Mouse (Mus musculus) macrophage (primary cell): ENCODE measurements around the gene Gstm5. TPM values are rescaled to one million over a fixed set of nuclear protein-coding genes. Genes with fewer than 3 reads are reported as not detected.
"Not testable (repeated sequence)": the region's sequence is repeated elsewhere in the genome, so short reads cannot be mapped to it uniquely, and the experiment has no call there.

Source experiments
- H3K27ac ChIP-seq: fragments of 350-480 bp; formaldehyde crosslinking; 2 replicates; pipeline ENCODE4 v1.9.0; 2021
- H3K36me3 ChIP-seq: fragments of 350-480 bp; formaldehyde crosslinking; 2 replicates; pipeline ENCODE4 v1.9.0; 2021; ENCODE audit errors: inconsistent target
- H3K4me3 ChIP-seq: fragments of 350-480 bp; formaldehyde crosslinking; 2 replicates; pipeline ENCODE4 v1.9.0; 2021; ENCODE audit errors: inconsistent target
- H3K79me2 ChIP-seq: fragments of 350-480 bp; formaldehyde crosslinking; 2 replicates; pipeline ENCODE4 v1.9.0; 2021; ENCODE audit errors: inconsistent target
- WGBS: methylation state at CpG from one replicate; pipeline ENCODE4 v1.1.7; 2026; ENCODE audit warnings: inconsistent platforms; ENCODE audit not compliant: missing documents; 5-methylcytosine and 5-hydroxymethylcytosine counted together
- polyA plus RNA-seq: library from polyadenylated mRNA; stranded (reverse); fragments of 250-400 nt; gene quantifications from 3 replicates; pipeline ENCODE4 v1.2.4, GENCODE M21; 2018; ENCODE audit warnings: inconsistent platforms
- total RNA-seq, 78 experiments: library from RNA; depleted of rRNA; stranded (reverse); fragments of 250-400 nt; gene quantifications; 1 replicate in 9 of 78; 2 replicates in 24 of 78; 3 replicates in 43 of 78; 4 replicates in 2 of 78; pipeline ENCODE4 v1.2.4; 2018; ENCODE audit warnings: inconsistent platforms in 56 of 78

Gene Gstm5
- total RNA-seq (2018; cell fraction: chromatin; rRNA removed), result 1 to 10 TPM in 4 of 26 experiments, under 1 TPM in 1, not detected in 21; 0.91 to 7.0 (median 1.4) TPM
- 10 to 100 TPM in 9 of 26 experiments, 1 to 10 TPM in 17; 2.4 to 16.2 (median 6.6) TPM for total RNA-seq (2018; cell fraction: cytosol; rRNA removed)
- total RNA-seq (2018; cell fraction: nucleus; rRNA removed), result 1 to 10 TPM in 15 of 26 experiments, under 1 TPM in 6, not detected in 5; 0.52 to 2.8 (median 1.5) TPM
- polyA plus RNA-seq, result 10.0 to 14.8 TPM (median 14.2 TPM) in 3 replicates

GRCm38 (mm10) chr3:107895720-107896569 is at the start of gene Gstm5:
Gene Gstm5 (plus strand): TSS chr3:107895821.
- 9% methylated on average over 40 of the region's 40 CpGs for WGBS
- Histone ChIP-seq H3K4me3 (peak within 1 kb of the TSS; percentile 28), H3K79me2 (no peaks in the 10 kb centered on the region), H3K36me3 (no peaks in the 10 kb centered on the region), H3K27ac (no peak within 1 kb of the TSS)

DNA sequence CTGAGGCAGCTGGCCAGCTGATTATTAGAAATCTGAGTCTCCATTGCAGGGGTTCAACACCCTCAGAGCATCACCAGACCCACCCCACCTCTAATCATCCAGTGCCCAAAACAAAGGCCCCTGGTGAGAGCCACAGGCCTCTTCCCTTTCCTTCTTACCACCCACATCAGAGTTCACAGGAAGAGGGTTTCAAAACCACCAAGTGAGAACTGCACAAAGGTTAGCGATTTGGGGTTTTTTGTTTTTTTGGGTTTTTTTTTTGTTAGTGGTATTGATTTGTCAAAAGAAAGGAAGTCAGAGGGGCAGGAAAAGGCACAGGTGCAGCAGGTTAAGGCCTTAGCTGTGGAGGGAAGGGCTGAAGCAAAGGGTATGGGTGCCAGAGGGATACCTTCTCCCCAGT is 49.4 kb upstream of the Gstm5 start:
- WGBS, result 33% methylated on average over 1 of the region's 1 CpGs
- H3K79me2 ChIP-seq, result no peaks in the 10 kb centered on the region
- no peak overlapping the region for H3K4me3 ChIP-seq
- H3K36me3 ChIP-seq, result no peaks in the 10 kb centered on the region
- no peak overlapping the region for H3K27ac ChIP-seq

- no peak overlapping the region for H3K27ac ChIP-seq
Observed at GRCm38 (mm10) chr3:107846835-107847234, 48.8 kb upstream of the Gstm5 start.

DNA sequence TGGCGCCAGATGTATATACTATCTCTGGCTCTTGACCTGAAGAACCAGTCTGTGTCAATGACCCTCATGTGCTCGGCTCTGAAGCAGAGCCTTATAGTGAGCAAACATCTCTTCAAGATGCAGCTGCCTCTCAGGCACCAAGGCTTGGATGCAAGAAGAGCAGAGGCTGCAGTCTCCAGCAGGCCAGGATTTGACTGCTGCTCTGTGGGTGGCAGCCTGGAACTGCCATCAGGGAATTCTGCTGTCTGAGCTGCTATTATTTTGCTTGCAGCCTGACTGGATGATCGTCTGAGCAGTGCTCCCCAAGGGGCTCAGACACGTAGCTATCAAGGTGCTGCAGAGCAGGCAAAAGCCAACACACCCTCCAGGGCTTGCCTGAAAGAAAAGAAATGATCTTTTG is 47.5 kb upstream of the Gstm5 start:
- no peak overlapping the region for H3K27ac ChIP-seq
- no peaks in the 10 kb centered on the region for H3K36me3 ChIP-seq
- no peak overlapping the region for H3K4me3 ChIP-seq
- H3K79me2 ChIP-seq, result no peaks in the 10 kb centered on the region
- WGBS, result 98% methylated on average over 4 of the region's 4 CpGs

More at GRCm38 (mm10) chr3:107846835-107847234, 48.8 kb upstream of the Gstm5 start:
- no peaks in the 10 kb centered on the region for H3K36me3 ChIP-seq
- H3K79me2 ChIP-seq, result no peaks in the 10 kb centered on the region
- no peak overlapping the region for H3K4me3 ChIP-seq
- WGBS, result 65% methylated on average over 3 of the region's 3 CpGs

DNA sequence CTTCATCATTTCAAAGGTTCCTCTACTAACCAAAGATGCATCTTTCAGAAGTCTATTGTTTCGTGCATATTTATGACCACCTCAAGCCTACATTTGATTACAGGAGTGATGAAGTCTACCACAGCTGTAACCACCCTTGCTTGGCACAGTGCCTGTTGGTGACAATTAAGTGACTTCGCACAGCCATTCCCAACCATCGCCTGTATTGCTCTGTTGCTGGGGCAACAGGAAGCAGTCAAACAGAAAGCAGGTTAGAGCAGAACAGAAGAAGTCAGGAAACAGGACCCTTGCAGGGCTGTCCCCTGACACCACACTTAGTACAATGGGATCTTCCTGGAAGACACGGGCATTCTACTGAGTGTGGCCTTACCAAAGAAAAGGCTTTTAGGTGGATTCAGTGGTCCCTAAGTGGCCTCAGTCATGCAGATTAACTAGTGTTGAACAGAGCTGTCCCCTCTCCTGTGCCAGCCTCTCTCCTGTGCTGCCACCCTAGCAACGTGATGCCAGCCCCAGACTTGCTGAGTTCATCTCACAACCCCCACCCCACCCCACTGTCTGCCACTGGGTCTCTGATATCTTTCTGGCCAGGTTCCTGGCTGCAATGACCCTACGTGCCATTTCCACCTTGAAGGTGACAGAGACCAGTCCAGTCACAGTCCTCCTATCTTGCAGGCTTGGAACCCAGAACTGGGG is 46.5 kb upstream of the Gstm5 start:
- Histone ChIP-seq H3K36me3 (no peaks in the 10 kb centered on the region), H3K27ac (no peak overlapping the region), H3K79me2 (no peaks in the 10 kb centered on the region), H3K4me3 (no peak overlapping the region)
- WGBS, result 52% methylated on average over 6 of the region's 6 CpGs

DNA sequence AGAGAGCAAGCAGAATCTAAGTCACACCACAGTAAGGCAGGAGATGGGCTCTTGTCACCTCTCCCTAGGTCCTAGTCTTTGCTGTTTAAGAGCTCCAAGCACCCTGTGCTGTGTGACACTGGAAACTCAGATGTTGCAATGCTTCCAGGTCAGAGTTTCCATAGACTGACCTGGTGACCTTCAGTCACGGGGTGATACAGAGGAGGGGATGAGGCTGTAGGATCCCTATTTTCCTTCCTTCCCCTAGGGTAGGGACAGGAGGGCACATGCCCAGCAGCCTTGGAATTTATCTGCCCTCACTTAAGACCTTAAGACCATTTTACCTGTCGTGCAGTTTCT is 46.0 kb upstream of the Gstm5 start:
- no peaks in the 10 kb centered on the region for H3K79me2 ChIP-seq
- H3K4me3 ChIP-seq, result no peak overlapping the region
- H3K36me3 ChIP-seq, result no peaks in the 10 kb centered on the region
- H3K27ac ChIP-seq, result no peak overlapping the region
- 55% methylated on average over 2 of the region's 2 CpGs for WGBS

DNA sequence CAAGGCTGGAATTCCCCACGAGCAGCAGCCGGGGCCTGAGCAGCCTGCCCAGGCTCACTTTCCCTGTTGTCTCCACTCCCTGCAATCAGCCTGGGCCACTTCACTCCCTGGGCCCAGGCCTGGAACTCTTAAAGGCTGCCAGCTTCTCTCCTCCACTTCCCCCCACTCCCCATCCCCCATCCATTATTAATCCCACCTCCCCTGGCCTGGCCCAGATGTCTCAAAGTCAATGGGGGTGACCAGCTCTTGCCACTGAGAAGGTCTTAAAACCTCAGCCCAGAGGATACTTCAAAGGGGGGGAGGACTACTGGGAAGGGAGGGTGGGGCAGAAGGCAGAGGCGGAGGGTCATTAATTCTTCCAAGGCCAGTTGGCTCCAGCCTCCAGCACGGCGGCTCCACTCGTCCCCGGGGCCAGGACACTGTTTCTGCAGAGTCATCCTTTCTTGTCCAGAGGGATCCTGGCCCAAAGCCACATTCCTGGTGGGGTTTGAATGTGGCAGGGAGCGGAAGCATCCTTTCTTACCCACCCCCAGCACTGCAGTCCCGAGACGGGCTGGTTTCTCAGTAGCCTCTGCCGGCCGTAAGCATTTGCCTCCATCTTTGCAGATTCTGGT is 45.1 kb upstream of the Gstm5 start:
- no peak overlapping the region for H3K4me3 ChIP-seq
- 89% methylated on average over 9 of the region's 12 CpGs for WGBS

GRCm38 (mm10) chr3:107852786-107853185 is 42.8 kb upstream of the Gstm5 start:
- Histone ChIP-seq H3K79me2 (no peaks in the 10 kb centered on the region), H3K36me3 (no peaks in the 10 kb centered on the region), H3K27ac (no peak overlapping the region), H3K4me3 (no peak overlapping the region)
- WGBS, result 11% methylated on average over 7 of the region's 7 CpGs

More for the DNA sequence above, 45.1 kb upstream of the Gstm5 start:
- no peaks in the 10 kb centered on the region for H3K79me2 ChIP-seq
- H3K36me3 ChIP-seq, result no peaks in the 10 kb centered on the region
- H3K27ac ChIP-seq, result no peak overlapping the region

- no peaks in the 10 kb centered on the region for H3K36me3 ChIP-seq
- H3K27ac ChIP-seq, result no peak overlapping the region
- no peak overlapping the region for H3K4me3 ChIP-seq
- H3K79me2 ChIP-seq, result no peaks in the 10 kb centered on the region
- 55% methylated on average over 17 of the region's 17 CpGs for WGBS
Observed at GRCm38 (mm10) chr3:107853232-107854181, 42.1 kb upstream of the Gstm5 start.

DNA sequence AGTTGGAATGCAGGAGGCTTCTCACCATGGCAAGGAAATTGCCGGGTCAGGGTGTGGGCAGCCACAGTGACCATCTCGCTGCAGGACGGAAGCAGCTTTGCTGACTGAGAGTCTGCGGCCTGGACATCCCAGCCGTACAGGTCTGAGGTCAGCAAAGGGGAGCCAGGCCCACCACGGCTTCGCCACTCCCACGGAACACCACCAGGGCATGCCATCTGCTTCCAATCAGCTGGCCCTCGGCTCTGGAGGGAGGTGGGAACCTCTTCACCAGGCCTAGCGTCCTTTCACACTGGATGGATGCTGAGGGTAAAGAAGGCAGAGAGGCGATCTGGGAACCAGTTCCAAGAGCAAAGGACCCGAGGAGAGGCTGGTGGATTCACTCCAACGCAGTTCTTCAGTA is 40.3 kb upstream of the Gstm5 start:
- no peaks in the 10 kb centered on the region for H3K36me3 ChIP-seq
- H3K27ac ChIP-seq, result no peak overlapping the region
- WGBS, result 95% methylated on average over 12 of the region's 13 CpGs
- H3K4me3 ChIP-seq, result no peak overlapping the region
- no peaks in the 10 kb centered on the region for H3K79me2 ChIP-seq

GRCm38 (mm10) chr3:107857646-107858045 is 38.0 kb upstream of the Gstm5 start:
- Histone ChIP-seq H3K79me2 (no peaks in the 10 kb centered on the region), H3K27ac (no peak overlapping the region), H3K36me3 (no peaks in the 10 kb centered on the region), H3K4me3 (no peak overlapping the region)
- 95% methylated on average over 6 of the region's 6 CpGs for WGBS

DNA sequence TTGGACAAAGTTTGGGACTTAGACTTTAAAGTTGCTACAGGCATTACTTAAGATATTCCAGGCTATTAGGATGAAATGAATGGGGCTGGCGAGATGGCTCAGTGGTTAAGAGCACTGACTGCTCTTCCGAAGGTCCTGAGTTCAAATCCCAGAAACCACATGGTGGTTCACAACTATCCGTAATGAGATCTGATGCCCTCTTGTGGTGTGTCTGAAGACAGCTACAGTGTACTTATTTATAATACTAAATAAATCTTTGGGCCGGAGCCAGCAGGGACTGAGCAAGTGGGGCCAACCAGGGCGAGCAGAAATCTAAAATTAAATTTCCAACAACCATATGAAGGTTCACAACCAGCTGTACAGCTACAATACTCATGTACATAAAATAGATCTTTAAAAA is 34.1 kb upstream of the Gstm5 start:
- H3K36me3 ChIP-seq, result not testable (repeated sequence)
- WGBS, result 91% methylated on average over 5 of the region's 5 CpGs

GRCm38 (mm10) chr3:107862471-107862870 is 33.1 kb upstream of the Gstm5 start:
- Histone ChIP-seq H3K4me3 (no peak overlapping the region), H3K36me3 (no peaks in the 10 kb centered on the region), H3K27ac (peak overlapping the region; percentile 43; the same call in 1 of the 2 replicates), H3K79me2 (no peaks in the 10 kb centered on the region)
- WGBS, result 39% methylated on average over 2 of the region's 2 CpGs

More for the DNA sequence above, 34.1 kb upstream of the Gstm5 start:
- not testable (repeated sequence) for H3K4me3 ChIP-seq, H3K79me2 ChIP-seq, H3K27ac ChIP-seq

- Histone ChIP-seq H3K4me3 (no peak overlapping the region), H3K36me3 (no peaks in the 10 kb centered on the region), H3K79me2 (no peaks in the 10 kb centered on the region), H3K27ac (no peak overlapping the region)
- 98% methylated on average over 5 of the region's 5 CpGs for WGBS
Observed at GRCm38 (mm10) chr3:107863471-107863870, 32.1 kb upstream of the Gstm5 start.
